Mouse (Mus musculus): ENCODE results near the gene Cdcp1. TPM values are rescaled to one million over a fixed set of nuclear protein-coding genes. Genes with fewer than 3 reads are reported as not detected.

Gene Cdcp1
- polyA plus RNA-seq (2016; fragmentation: Nextera tagmentation; extraction: Ambion mirVana) = 0.73 and 0.77 TPM in 2 replicates

GRCm38 (mm10) chr9:123215621-123216440, at the start of gene Cdcp1:
Cdcp1 (minus strand) TSS chr9:123216038.
- ATAC-seq (ENCODE audit: low FRiP score) = no peak
- Histone ChIP-seq H3K9ac (no peak within 1 kb of the TSS), H3K9me3 (no peaks in the 10 kb centered on the region), H3K27ac (no peak within 1 kb of the TSS), H3K4me2 (peak within 1 kb of the TSS; percentile 50), H3K4me3 (replicated peaks) (peak within 1 kb of the TSS; percentile 27), H3K36me3 (replicated peaks) (no peaks in the 10 kb centered on the region), H3K27me3 (peaks cover 32% of the 10 kb centered on the region), H3K4me1 (peaks cover 5% of the 10 kb centered on the region; the same call in 1 of the 2 replicates)
- 6% methylated on average over 40 of the region's 45 CpGs for WGBS

- H3K27me3 ChIP-seq = peaks cover 27% of the 10 kb centered on the region
- peak within 1 kb of the TSS; percentile 66 for H3K9ac ChIP-seq
- peaks cover 7% of the 10 kb centered on the region; the same call in 1 of the 2 replicates for H3K4me1 ChIP-seq
- peak within 1 kb of the TSS; percentile 75 for H3K4me3 ChIP-seq (replicated peaks)
- H3K9me3 ChIP-seq = no peaks in the 10 kb centered on the region
- H3K36me3 ChIP-seq (replicated peaks) = no peaks in the 10 kb centered on the region
- peak within 1 kb of the TSS; percentile 95 for H3K4me2 ChIP-seq
- ATAC-seq (ENCODE audit: low FRiP score) = peak; percentile 92
- peak within 1 kb of the TSS; percentile 65 for H3K27ac ChIP-seq
- WGBS = under 1% methylated on average over 40 of the region's 40 CpGs
Measured at GRCm38 (mm10) chr9:123260611-123261021, 44.8 kb upstream of the Cdcp1 start, which contains the start of gene Tmem158. Tmem158 (minus strand) TSS chr9:123260764.

- H3K27ac ChIP-seq = peak overlapping the region; percentile 65
- H3K36me3 ChIP-seq (replicated peaks) = no peaks in the 10 kb centered on the region
- H3K4me3 ChIP-seq (replicated peaks) = peak overlapping the region; percentile 75
- peak overlapping the region; percentile 66 for H3K9ac ChIP-seq
- peaks cover 7% of the 10 kb centered on the region; the same call in 1 of the 2 replicates for H3K4me1 ChIP-seq
- under 1% methylated on average over 83 of the region's 92 CpGs for WGBS
- H3K4me2 ChIP-seq = peak overlapping the region; percentile 95
- H3K27me3 ChIP-seq = peaks cover 24% of the 10 kb centered on the region
- peak; percentile 81 for ATAC-seq (ENCODE audit: low FRiP score)
- no peaks in the 10 kb centered on the region for H3K9me3 ChIP-seq
Measured at GRCm38 (mm10) chr9:123259896-123260610, 44.2 kb upstream of the Cdcp1 start.

- Histone ChIP-seq H3K36me3 (replicated peaks) (no peaks in the 10 kb centered on the region), H3K9me3 (no peaks in the 10 kb centered on the region), H3K4me1 (peaks cover 7% of the 10 kb centered on the region; the same call in 1 of the 2 replicates), H3K4me2 (peak overlapping the region; percentile 95), H3K4me3 (replicated peaks) (peak overlapping the region; percentile 75), H3K27ac (no peak overlapping the region), H3K27me3 (peaks cover 24% of the 10 kb centered on the region), H3K9ac (peak overlapping the region; percentile 66)
- ATAC-seq (ENCODE audit: low FRiP score) = no peak; the same call in none of the 2 replicates
- under 1% methylated on average over 45 of the region's 45 CpGs for WGBS
Measured at GRCm38 (mm10) chr9:123259461-123259895, 43.6 kb upstream of the Cdcp1 start.

GRCm38 (mm10) chr9:123258796-123259195, 43.0 kb upstream of the Cdcp1 start:
- no peak overlapping the region for H3K27ac ChIP-seq
- H3K9ac ChIP-seq = no peak overlapping the region
- H3K4me1 ChIP-seq = peaks cover 7% of the 10 kb centered on the region; the same call in 1 of the 2 replicates
- no peaks in the 10 kb centered on the region for H3K36me3 ChIP-seq (replicated peaks)
- H3K4me2 ChIP-seq = peak overlapping the region; percentile 95
- ATAC-seq (ENCODE audit: low FRiP score) = no peak
- H3K4me3 ChIP-seq (replicated peaks) = 0 out of 2 replicates have a peak overlapping the region, but pooled peaks have one; percentile 75
- WGBS = 29% methylated on average over 10 of the region's 10 CpGs
- no peaks in the 10 kb centered on the region for H3K9me3 ChIP-seq
- peaks cover 23% of the 10 kb centered on the region for H3K27me3 ChIP-seq

GRCm38 (mm10) chr9:123255736-123256135, 39.9 kb upstream of the Cdcp1 start:
- H3K27me3 ChIP-seq = peaks cover 14% of the 10 kb centered on the region
- 87% methylated on average over 3 of the region's 3 CpGs for WGBS
- no peak overlapping the region for H3K9ac ChIP-seq
- peaks cover 5% of the 10 kb centered on the region; the same call in 1 of the 2 replicates for H3K4me1 ChIP-seq
- H3K27ac ChIP-seq = no peak overlapping the region
- no peak overlapping the region for H3K4me3 ChIP-seq (replicated peaks)
- H3K9me3 ChIP-seq = no peaks in the 10 kb centered on the region
- no peak for ATAC-seq (ENCODE audit: low FRiP score)
- no peak overlapping the region for H3K4me2 ChIP-seq
- no peaks in the 10 kb centered on the region for H3K36me3 ChIP-seq (replicated peaks)

GRCm38 (mm10) chr9:123247992-123248391, 32.2 kb upstream of the Cdcp1 start:
- H3K27me3 ChIP-seq = no peaks in the 10 kb centered on the region
- ATAC-seq (ENCODE audit: low FRiP score) = no peak
- H3K36me3 ChIP-seq (replicated peaks) = no peaks in the 10 kb centered on the region
- 68% methylated on average over 1 of the region's 1 CpGs for WGBS
- H3K4me1 ChIP-seq = no peaks in the 10 kb centered on the region
- no peak overlapping the region for H3K4me2 ChIP-seq
- H3K9ac ChIP-seq = no peak overlapping the region
- no peaks in the 10 kb centered on the region for H3K9me3 ChIP-seq
- H3K4me3 ChIP-seq (replicated peaks) = no peak overlapping the region
- H3K27ac ChIP-seq = no peak overlapping the region

- Histone ChIP-seq H3K36me3 (replicated peaks) (no peaks in the 10 kb centered on the region), H3K27ac (no peak overlapping the region), H3K4me2 (no peak overlapping the region), H3K4me1 (no peaks in the 10 kb centered on the region), H3K9me3 (no peaks in the 10 kb centered on the region), H3K27me3 (no peaks in the 10 kb centered on the region), H3K9ac (no peak overlapping the region), H3K4me3 (replicated peaks) (no peak overlapping the region)
- no peak for ATAC-seq (ENCODE audit: low FRiP score)
- WGBS = 86% methylated on average over 4 of the region's 4 CpGs
Measured at GRCm38 (mm10) chr9:123245146-123245545, 29.3 kb upstream of the Cdcp1 start.

GRCm38 (mm10) chr9:123243988-123244387, 28.1 kb upstream of the Cdcp1 start:
- Histone ChIP-seq H3K9ac (no peak overlapping the region), H3K27ac (no peak overlapping the region), H3K4me3 (replicated peaks) (no peak overlapping the region), H3K9me3 (no peaks in the 10 kb centered on the region), H3K4me1 (no peaks in the 10 kb centered on the region), H3K36me3 (replicated peaks) (no peaks in the 10 kb centered on the region), H3K27me3 (no peaks in the 10 kb centered on the region), H3K4me2 (no peak overlapping the region)
- no peak for ATAC-seq (ENCODE audit: low FRiP score)
- WGBS = 73% methylated on average over 10 of the region's 10 CpGs

GRCm38 (mm10) chr9:123241191-123241590, 25.4 kb upstream of the Cdcp1 start:
- Histone ChIP-seq H3K27me3 (no peaks in the 10 kb centered on the region), H3K27ac (no peak overlapping the region), H3K9ac (no peak overlapping the region), H3K36me3 (replicated peaks) (no peaks in the 10 kb centered on the region), H3K9me3 (no peaks in the 10 kb centered on the region), H3K4me3 (replicated peaks) (no peak overlapping the region), H3K4me2 (no peak overlapping the region), H3K4me1 (peaks cover 12% of the 10 kb centered on the region)
- ATAC-seq (ENCODE audit: low FRiP score) = no peak
- WGBS = 88% methylated on average over 5 of the region's 5 CpGs

GRCm38 (mm10) chr9:123240751-123241150, 24.9 kb upstream of the Cdcp1 start:
- no peaks in the 10 kb centered on the region for H3K9me3 ChIP-seq
- H3K36me3 ChIP-seq (replicated peaks) = no peaks in the 10 kb centered on the region
- H3K9ac ChIP-seq = no peak overlapping the region
- WGBS = 82% methylated on average over 2 of the region's 2 CpGs
- no peak overlapping the region for H3K4me2 ChIP-seq
- H3K4me3 ChIP-seq (replicated peaks) = no peak overlapping the region
- peaks cover 12% of the 10 kb centered on the region for H3K4me1 ChIP-seq
- ATAC-seq (ENCODE audit: low FRiP score) = no peak
- no peaks in the 10 kb centered on the region for H3K27me3 ChIP-seq
- no peak overlapping the region for H3K27ac ChIP-seq

GRCm38 (mm10) chr9:123240271-123240670, 24.4 kb upstream of the Cdcp1 start:
- Histone ChIP-seq H3K4me1 (peaks cover 12% of the 10 kb centered on the region), H3K9me3 (no peaks in the 10 kb centered on the region), H3K9ac (no peak overlapping the region), H3K27me3 (no peaks in the 10 kb centered on the region), H3K4me2 (no peak overlapping the region), H3K4me3 (replicated peaks) (no peak overlapping the region), H3K36me3 (replicated peaks) (no peaks in the 10 kb centered on the region), H3K27ac (no peak overlapping the region)
- 95% methylated on average over 5 of the region's 5 CpGs for WGBS
- ATAC-seq (ENCODE audit: low FRiP score) = no peak

All from forebrain, embryonic 12.5 days (tissue).